Mouse (Mus musculus): ENCODE data around the gene Rpl19.
A peak's percentile ranks its signal among the peaks of the same experiment; 100 is the strongest.

The Rpl19 gene

DNA sequence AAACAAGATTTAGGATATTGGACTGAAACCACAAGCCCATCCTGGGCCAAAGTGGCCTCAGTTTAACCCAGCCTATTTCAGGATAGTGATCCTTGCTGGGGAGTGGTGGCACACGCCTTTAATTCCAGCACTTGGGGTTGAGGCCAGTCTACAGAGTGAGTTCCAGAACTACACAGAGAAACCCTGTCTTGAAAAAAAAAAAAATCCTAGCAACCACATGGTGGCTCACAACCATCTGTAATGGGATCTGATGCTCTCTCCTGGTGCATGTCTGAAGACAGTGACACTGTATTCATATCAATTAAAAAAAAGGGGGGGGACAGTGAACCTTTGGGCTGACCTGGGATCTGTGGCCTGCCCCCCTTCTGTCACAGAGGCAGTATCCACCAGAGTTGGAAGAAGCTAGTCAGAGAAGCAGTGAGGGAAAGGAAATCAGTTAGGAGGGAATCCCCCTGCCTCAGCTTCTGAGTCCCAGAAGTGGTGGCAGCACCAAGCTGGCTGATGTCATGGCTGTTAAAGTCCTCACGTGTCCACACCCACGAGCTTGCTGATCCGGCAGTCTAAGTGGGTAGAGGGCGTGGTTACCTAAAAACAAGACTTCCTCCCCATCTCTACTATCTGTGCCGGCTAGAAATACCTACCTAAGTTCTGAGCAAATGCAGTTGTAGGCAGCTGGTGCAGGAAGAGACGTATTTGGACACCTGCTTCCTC lies 27.5 kb upstream of the Rpl19 start:
- no peak for DNase-seq (ENCODE audit: low spot score)

DNA sequence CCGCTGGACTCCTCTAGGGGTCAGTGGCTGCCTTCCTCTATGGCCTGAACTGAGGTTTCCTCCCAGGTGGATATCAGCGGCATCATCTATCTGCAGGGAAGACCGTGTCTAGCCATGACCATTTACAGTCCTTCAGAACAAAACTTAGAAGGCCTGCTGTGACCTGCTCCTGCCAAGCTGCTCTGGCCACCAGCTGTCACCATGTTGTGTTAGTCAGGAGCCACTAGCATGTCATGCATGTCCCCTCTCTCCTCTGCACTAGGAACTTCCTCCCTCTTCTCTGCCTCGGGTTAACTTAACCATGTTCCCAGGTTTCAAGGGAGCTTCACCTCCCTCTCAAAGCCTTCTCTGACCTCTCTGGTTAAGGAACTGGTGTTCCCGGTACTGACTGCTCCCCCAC lies 26.8 kb upstream of the Rpl19 start:
- DNase-seq (ENCODE audit: low spot score): no peak

DNA sequence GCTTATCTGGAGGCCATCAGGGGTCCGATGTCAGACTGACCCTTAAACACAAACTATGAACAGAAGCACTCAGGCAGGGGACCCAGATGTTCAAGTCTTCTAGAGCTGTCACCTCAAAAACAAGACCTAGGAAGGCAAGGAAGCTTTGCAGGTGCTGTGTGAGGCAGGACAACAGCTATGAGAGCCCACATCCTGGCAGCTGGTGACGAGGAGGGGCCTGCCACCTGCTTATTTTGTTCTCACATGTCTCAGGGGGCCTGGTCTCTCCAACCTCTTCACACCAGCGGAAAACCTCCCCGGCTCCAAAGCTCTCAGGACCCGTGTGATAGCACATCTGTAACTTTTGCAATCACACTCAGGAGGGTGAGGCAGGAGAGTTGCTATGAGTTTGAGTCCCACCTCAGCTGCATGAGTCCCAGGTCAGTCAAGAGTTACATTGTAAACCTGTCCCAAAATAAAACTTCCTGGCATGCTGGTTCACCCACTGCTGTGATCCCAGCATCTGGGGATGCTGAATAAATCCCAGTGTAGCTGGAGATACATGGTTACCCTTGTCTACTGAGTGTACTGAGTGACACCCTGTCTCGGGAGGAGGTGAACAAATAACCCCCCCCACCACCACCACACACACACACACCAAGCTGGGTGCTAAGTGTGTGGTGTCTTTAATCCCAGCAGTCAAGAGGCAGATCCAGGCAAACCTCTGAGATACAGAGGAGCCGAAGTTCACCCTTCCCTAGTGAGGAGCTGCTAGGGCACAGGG lies 26.0 kb upstream of the Rpl19 start:
- no peak for DNase-seq (ENCODE audit: low spot score)

DNA sequence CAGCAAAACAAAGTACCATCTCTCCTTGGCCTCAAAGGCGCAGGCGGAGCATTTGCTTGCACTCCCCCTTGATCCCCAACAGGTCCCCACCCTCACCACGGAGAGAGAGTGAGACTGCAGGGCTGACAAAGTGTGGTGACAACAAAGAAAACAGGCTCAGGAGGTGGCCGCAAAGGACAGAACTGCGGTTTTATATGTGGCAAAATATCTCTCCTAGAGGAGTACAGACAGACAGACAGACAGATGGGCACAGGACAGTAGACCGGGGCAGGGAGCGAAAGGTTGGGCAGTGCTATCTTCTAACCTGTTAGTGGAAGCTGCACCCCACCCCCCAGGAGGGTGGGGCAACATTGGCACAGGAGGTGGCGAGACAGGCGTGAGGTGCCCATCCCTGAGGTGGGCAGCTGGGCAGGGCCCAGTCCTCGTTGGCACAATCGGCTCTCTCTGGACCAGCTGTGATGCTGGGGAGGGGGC lies 25.1 kb upstream of the Rpl19 start:
- no peak for DNase-seq (ENCODE audit: low spot score)

DNA sequence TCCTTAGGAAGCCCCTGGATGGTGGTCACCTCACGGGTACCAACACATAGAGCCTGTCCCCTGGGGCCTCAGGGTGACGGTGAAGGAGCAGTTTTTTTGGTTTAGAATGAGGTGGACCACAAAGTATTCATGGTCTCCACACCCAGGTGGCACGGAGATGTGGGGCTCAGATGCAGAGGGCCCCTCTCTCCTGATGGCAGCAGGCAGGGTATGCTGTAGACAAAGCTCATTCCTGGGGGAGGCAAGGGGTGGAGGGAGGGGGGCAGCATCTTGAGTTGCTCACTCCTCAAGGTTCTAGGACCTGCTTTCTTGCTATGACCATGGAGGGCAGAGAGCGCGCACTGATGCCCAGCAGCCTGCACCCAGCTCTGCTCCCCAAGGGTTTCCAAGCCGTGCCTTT lies 24.5 kb upstream of the Rpl19 start:
- DNase-seq (ENCODE audit: low spot score): no peak

DNA sequence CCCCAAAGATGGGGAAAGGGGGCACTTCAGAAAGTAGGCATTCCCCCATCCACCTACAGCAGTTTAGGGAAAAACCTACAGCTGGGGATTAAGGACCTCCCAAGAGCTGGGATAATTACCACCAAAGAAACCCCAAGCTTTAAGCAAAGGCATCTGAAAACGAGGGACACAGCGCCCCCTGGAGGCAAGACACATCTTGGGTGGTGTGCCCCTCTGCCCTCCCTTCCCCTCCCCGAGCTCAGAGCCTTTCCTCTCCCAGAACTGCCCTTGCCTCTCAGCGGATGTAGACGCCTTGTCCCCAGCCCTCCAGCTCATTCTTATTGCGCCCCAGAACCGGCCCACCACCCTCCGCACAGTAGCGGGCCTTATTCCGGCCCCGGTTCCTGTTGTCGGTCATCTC lies 23.9 kb upstream of the Rpl19 start:
- peak; percentile 45 for DNase-seq (ENCODE audit: low spot score)

DNA sequence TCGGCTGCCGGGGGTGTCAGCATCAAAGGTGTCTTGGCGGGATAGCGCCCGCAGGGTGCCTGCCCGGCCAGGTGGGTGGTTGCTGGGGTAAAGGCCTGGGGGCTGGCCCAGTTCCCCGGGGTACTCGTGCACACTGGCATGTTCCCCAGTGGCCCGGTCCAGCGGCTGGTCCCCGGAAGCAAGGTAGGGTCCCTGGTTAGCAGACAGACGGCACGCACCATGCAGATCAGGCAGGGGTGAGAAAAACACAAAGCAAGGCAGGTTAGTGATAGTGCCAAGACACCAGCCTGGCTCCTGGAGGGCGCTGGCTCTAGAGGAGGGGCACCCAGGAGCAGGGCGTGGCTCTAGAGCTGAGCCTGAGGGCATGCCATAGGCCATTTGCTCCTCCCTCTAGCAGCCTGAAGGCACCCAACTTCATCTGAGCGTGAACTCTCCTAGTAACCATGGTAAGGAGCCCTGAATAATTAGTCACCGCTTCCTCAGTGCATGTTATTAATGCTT lies 23.3 kb upstream of the Rpl19 start:
- no peak for DNase-seq (ENCODE audit: low spot score)

DNA sequence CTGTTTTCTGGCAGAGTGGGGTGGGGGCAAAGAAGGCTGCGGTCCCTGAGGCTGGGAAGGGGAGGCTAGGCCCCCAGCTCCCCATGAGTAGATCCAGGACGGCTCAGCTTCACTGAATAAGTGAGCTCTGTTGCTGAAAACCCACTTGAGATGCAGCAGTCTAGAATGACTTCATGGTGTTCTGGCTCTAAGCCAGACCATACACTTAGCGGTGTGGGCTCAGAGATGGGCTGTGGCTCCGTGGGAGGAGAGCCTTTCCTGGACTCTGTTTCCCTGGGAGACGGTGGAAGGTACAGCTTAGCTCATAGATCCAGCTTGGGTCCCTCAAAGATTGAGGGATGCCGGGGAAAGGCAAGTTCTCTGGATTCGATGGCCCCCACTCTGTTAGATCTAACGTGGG lies 22.3 kb upstream of the Rpl19 start:
- DNase-seq (ENCODE audit: low spot score): no peak

DNA sequence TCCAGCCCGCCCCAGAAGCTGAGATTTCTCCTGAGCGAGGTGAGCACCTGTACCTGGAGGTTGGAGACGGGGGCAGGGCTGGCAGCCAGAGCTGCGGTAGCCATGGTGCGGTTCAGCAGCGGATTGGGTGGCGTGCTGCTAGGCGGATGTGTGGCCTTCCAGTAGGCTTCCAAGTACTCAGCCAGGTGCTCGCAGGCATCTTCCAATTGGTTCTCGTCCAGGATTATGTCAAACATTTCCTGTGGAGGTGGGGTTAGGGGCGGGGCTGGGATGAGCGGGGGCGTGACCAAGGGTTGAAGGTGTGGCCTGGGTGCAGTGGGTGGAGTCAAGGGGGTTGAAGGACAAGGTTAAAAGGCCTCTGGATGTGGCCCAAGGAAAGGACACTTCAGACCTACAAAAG lies 21.4 kb upstream of the Rpl19 start:
- no peak for DNase-seq (ENCODE audit: low spot score)

DNA sequence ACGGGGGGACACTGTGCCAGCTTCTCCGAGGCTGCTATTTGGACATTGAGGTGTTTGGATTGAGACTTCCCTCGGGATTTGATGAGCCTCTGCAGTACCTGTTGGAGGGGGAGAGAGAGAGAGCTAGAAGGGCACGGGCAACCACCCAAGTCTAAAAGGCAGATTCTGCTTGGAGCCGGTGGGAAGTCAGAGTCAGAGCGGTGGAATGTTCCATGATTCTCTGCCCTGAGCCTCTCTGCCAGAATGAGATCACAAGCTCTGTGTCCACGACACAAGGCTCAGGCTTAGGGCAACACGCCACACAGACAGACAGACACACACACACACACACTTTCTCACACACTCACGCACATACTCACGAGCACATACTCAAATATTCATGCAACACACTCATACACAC lies 20.8 kb upstream of the Rpl19 start:
- peak; percentile 58 for DNase-seq (ENCODE audit: low spot score)

DNA sequence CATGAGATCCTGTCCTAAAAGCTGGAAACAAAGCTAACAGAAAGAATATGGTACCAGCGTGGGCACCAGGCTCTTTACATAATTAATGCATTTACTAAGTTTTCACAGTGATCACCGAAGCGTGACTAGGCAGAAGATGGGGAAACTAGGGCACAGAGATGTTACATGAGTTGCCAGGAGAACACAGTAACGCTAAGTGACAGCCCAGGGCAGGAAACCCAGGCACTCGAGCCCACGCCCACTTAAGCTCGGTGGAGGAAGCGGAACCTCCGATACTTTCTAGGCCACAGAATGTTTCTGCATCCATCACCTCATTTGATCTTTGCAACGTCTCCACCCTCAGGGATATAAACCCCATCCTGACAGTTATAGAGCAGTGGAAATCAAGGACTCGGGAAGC lies 18.4 kb upstream of the Rpl19 start:
- no peak for DNase-seq (ENCODE audit: low spot score)

DNA sequence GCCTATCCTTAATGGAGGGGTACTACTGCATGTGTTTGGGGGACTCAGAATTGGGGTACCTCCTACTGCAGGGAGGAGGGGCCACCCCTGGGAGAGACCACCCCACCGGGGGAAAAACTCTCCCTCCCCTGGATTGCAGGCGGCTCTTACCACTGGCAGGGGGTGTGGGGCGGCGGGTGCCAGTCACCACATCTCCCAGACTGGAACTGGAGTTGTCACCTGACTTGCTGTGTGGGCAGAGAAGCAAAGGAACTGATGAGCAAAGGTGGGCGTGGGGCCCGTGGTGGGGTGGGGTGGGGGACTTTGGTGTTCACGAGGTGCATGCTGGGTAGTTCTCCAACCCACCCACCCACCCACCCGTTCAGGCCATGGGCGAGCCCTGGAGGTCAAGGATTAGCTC lies 14.8 kb upstream of the Rpl19 start:
- no peak for DNase-seq (ENCODE audit: low spot score)

DNA sequence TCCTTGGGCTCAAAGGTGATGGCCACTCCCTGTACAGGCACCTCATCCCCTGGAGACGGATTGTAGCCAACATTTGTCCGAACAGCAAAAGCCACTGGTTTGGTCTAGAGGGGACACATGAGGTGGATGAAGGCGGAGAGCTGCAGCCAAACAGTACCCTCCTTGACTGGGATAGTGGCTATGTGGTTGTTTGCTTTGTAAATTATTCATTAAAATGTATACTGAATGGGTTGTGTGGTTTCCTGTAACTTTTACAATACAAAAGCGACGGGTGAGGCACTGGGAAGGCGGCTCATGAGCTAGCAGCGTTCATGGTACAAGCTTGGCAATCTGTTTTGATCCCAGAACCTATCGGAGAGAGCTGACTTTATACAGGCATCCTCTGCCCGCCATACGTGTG lies 13.7 kb upstream of the Rpl19 start:
- no peak for DNase-seq (ENCODE audit: low spot score)

DNA sequence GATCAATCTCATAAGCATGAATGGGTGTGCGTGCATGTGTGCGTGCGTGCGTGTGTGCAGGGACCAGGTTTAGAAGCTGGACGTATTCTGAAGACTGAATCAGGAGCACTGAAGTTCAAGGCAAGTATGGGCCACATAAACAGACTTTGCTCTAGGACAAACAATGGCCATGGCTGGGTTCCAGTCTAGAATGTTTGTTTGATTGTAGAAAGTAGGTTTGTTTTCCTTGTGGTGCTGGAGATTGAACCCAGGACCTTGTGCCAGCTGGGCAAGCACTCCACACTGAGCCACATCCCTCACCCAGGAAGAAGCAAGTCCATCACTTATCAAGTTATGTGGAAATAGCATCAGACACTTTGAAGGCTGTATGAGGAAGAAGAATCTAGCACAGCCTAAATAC lies 10.3 kb upstream of the Rpl19 start:
- no peak for DNase-seq (ENCODE audit: low spot score)

DNA sequence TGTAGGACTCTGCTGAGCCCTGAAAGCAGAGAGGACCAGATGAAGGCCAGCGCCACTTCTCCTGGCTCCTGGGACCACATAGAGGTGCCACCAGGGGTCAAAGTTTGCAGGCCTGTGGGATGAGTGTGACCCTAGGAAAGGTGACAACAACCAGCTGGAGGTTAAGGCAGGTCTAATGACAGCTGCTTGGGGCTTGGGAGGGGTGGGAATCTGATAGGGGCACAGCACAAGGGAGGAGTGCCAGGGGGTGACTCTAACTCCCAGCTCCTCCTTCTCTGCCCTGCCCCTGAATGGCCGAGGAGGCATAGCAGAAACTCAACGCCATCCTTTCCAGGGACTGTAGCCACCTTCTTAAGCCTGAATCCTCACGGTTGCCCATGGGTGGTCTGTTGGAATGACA lies 9.7 kb upstream of the Rpl19 start:
- DNase-seq (ENCODE audit: low spot score): no peak

DNA sequence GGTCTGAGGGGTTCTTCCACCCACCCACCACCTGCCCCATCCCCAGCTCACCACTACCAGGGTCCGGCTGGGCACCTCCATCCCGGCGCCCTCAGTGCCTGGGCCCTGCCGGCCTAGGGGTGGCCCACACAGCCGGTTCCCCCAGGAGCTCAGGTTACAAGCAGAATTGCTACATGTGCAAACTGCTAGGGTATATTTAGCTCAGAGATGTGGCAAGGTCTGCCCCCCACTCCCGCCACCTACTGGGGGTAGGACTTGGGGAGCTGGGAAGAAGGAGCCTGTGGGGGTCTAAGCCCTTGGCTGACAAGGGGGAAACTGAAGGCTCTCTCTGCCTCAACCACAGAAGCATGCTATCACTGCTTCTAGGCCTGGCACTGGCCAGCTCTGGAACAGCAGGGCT lies 8.3 kb upstream of the Rpl19 start:
- no peak for DNase-seq (ENCODE audit: low spot score)

DNA sequence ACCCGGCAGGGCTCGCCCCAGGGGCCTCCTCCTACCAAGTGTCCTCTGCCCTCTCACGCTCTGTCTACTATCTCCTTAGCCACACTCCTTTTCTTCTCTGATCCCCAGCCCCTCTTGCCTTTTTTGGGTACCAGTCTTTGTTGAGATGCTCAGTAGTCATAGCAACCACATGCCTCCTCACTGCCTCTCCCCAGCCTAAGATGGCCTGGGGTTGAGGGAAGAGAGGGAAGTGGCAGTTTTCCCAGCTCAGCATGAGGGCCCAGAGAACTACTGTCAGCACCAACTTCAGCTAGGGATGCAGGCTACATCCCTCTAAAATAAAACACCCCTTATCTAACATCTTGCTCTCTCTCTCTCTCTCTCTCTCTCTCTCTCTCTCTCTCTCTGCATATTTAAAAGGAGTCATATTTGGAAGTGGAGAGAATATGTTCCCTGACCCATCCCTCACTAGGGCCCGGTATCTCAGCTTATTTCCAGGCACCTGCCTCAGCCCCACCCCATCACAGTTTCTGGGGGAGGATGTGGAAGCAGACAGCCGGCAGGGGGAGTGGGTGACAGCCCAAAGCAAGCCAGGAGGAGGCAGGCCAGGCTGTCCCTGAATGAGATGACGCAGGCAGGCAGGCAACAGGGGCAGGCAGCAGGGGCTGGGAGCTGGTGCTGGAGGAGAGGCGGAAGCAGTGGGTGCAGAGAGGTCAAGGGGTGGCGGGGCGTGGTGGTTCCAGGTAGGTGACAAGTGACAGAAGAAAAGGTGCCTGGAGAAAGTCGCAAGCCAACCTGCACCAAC lies 7.5 kb upstream of the Rpl19 start:
- DNase-seq (ENCODE audit: low spot score): no peak

DNA sequence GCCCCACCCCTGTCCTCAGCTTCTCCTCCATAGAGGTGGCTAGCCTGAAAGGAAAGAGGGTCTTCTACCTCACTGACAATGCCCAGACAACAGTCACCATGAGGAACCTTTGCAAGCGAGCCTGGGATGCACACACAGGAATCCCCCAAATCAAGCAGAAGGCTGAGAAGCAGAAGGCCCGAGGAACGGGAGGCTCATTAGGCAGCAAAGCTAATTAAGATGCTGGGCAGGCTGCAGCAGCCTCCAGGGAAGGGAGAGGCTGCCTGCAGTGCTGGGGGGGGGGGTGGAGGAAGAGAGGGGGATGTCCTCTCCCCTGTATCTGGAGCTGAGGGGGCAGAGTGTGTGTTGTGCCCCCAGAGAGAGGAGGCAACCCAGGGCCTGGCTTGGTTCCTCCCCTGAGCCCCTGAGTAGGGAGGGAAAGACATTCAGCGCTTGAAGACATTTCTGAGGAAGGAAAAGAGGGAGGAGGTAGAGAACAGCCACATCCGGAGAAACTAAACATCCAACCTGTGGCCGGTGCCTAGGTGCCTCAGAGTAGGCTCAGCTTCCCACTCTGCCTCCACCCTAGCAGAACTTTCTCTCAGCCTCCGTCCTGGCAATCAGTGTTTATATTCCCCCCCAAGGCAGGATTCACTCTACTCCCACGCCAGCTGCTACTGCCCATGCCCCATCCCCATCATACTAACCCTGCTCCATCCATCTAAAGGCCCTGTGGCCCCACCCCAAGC lies 6.5 kb upstream of the Rpl19 start:
- DNase-seq (ENCODE audit: low spot score): no peak

DNA sequence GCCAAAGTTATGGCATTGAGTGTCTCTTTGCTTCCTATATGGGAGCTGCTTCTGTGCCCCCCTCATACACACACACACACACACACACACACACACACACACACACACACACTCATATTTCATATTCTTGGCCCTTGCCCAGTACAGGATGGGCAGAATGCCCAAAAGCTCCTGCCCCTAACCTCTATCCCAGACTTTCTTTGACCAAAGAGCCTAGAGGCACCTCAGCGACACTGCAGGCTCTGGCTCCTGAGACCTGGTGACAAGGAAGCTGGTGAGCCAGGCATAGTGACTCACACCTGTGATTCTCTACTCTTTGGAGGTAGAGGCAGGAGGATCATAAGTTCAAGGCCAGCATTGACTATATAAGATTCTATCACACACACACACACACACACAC lies 5.8 kb upstream of the Rpl19 start:
- DNase-seq (ENCODE audit: low spot score): peak; percentile 40

DNA sequence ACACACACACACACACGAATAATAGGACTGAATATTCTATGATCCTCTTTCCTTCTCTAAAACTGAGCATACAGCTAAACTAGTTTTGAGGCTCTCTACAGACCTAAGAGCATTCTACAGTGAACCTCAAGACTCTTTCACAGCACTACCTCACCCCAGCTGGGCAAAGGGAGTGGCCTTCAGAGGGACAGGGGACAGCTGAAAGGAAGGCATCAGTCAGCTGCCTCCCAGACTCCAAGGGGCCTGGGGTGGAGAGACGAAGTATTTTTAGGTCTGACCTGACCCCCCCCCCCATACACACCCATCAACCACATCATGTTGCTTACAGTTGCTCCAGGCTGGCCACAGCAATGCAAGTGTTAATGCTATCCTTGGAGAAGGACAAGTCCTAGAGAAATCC lies 5.4 kb upstream of the Rpl19 start:
- DNase-seq (ENCODE audit: low spot score): no peak

DNA sequence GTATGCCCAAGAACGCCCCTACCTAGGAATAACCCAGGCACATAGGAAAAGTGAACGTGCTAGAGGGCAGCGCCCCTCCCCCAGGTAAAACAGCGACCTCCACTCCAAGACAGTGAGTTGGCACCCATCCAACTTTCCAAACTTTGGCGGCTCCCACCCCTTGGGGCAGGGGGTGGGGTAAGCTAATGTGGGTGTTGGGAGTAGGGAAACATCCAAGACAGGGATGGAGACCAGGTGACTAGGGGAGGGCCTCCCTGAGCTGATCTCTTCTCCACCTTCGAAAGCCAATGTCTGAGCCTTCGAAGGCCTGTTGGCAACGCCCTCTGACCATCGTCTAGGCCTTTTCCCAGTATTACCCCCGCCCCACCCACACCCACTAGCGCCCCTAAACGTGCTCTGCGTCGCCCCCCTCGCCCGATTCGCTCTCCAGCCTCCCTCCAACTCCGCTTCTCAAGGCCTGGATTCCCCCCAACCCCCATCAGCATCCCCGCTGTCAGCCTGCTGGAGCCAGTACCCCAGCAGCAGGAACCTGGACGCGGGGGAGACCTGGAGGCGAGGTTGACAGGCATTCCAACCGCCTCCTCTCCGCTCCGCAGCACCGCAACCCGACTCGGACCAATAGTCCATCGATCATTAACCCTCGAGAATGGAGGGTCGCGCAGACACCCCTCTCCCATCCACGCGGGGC lies 4.8 kb upstream of the Rpl19 start:
- no peak for DNase-seq (ENCODE audit: low spot score)

DNA sequence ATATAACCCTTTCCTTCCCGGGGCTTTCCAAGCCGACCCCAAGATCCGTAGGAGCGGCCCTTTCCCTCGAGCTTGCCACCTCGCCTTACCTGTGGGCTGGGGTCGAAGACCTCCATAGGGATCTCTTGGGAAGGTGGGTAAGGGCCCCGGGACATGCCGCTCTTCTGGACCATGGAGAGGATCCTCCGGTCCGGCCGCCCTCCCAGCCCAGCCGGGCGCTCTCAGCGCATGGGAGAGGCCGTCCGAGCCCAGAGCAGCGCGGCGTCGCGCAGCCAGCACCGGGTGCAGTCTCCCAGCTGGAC lies 4.3 kb upstream of the Rpl19 start:
- no peak for DNase-seq (ENCODE audit: low spot score)
